Mouse (Mus musculus): ENCODE results near the gene Gm10577. TPM values are rescaled to one million over a fixed set of nuclear protein-coding genes. Genes with fewer than 3 reads are reported as not detected.

Gene Gm10577
- not detected in 2 replicates for polyA plus RNA-seq (2016; fragmentation: Nextera tagmentation; extraction: Ambion mirVana)

DNA sequence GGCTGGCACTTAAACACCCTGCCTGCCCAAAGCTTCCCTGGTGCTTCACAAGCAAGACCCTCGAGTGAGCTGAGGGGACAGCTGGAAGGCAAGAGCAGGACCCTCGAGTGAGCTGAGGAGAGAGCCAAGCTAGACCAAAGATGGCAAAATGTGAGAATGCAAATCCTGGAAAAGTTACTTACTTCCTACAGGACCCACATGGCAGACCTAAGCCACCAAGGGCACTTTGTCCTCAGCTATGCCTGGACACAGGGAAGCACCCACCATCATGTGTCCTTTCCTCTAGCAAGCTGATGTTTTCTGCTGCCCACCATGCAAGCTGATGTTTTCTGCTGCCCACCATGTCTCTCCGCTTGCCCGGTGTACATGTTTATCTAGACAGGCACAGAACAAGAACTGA lies at the start of gene Gm10577:
Gene Gm10577, minus strand, starts transcription at position 101 of the 400 bp plus-strand sequence.
- H3K9me3 ChIP-seq = peaks cover 12% of the 10 kb centered on the region
- H3K4me3 ChIP-seq = no peak within 1 kb of the TSS
- no peak for ATAC-seq (ENCODE audit: insufficient number of reproducible peaks, insufficient read depth, low FRiP score, low TSS enrichment)
- no peaks in the 10 kb centered on the region for H3K27me3 ChIP-seq
- no peaks in the 10 kb centered on the region for H3K4me1 ChIP-seq
- H3K36me3 ChIP-seq = no peaks in the 10 kb centered on the region
- no peak within 1 kb of the TSS for H3K9ac ChIP-seq
- WGBS = 80% methylated on average over 4 of the region's 4 CpGs
- H3K4me2 ChIP-seq (replicated peaks) = no peak within 1 kb of the TSS
- H3K27ac ChIP-seq = no peak within 1 kb of the TSS

DNA sequence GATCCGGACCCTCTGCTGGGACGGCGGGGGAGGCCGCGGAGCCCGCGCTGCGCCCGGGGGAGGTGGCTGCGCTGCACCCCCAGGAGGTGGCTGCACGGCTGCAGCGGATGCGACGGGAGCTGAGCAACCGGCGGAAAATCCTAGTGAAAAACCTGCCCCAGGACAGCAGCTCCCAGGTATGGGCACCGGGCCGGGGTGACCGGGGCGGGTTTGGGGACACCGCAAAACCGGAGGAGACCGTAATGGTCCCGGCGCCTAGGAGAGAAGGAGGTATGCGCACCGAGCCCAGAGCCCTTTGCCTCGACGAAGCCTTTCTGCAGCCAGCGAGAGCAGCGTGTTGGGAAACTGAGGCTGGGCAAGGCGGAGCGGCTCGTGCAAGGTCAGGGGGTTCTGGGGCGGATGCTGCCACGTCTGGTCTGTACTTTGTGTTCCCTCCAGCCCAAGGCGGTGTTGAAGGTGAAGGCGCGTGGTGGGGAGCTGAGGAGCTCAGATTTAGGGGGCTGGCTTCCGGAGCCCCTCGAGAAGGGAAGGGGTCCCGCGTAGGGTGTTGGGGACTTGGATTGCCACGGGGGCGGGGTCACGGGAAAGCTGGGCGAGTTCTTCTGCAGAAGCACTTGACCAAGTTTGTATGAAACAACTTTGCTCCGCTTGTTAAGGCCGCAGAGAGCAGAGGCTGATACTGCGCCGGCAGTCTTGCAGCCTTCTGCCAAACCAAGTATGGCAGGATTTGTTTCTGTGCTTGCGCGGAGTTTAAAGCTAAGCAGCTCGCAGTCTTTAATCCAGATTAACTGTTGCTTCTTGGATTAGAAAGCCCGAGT lies 48.9 kb upstream of the Gm10577 start:
- peak; percentile 65 for ATAC-seq (ENCODE audit: insufficient number of reproducible peaks, insufficient read depth, low FRiP score, low TSS enrichment)
- no peaks in the 10 kb centered on the region for H3K9me3 ChIP-seq
- H3K4me1 ChIP-seq = peaks cover 11% of the 10 kb centered on the region; the same call in 1 of the 2 replicates
- H3K27ac ChIP-seq = peak overlapping the region; percentile 65; the same call in 1 of the 2 replicates
- peak overlapping the region; percentile 80 for H3K4me3 ChIP-seq
- 1% methylated on average over 55 of the region's 55 CpGs for WGBS
- peak overlapping the region; percentile 84 for H3K9ac ChIP-seq
- H3K36me3 ChIP-seq = no peaks in the 10 kb centered on the region
- no peaks in the 10 kb centered on the region for H3K27me3 ChIP-seq
- H3K4me2 ChIP-seq (replicated peaks) = peak overlapping the region; percentile 70

DNA sequence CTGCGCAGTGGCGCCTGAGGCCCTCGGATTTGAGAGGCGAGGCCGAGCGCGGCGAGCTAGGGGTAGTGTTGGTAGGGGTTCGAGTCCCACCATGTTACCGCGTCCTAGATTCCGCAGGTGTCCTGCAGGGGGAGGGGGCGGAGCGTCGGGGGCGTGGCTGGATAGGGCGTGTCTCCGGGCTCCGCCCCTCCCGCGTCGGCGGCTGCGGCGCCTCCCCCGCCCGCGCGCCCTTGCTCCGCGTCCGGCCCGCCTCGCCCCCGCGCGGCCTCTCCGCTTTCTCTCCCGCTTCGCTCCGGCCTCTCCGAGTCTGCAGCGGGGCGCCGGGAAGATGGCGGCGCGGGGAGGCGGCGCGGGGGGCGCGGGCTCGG lies 48.3 kb upstream of the Gm10577 start, which contains the start of gene Raver2:
Gene Raver2, plus strand, starts transcription at position 198 of the 368 bp plus-strand sequence.
- Histone ChIP-seq H3K36me3 (no peaks in the 10 kb centered on the region), H3K27ac (peak within 1 kb of the TSS; percentile 65; the same call in 1 of the 2 replicates), H3K27me3 (no peaks in the 10 kb centered on the region), H3K4me1 (peaks cover 11% of the 10 kb centered on the region; the same call in 1 of the 2 replicates), H3K4me3 (peak within 1 kb of the TSS; percentile 80), H3K4me2 (replicated peaks) (peak within 1 kb of the TSS; percentile 70), H3K9ac (peak within 1 kb of the TSS; percentile 84), H3K9me3 (no peaks in the 10 kb centered on the region)
- peak; percentile 74; the same call in 1 of the 2 replicates for ATAC-seq (ENCODE audit: insufficient number of reproducible peaks, insufficient read depth, low FRiP score, low TSS enrichment)
- under 1% methylated on average over 53 of the region's 54 CpGs for WGBS

DNA sequence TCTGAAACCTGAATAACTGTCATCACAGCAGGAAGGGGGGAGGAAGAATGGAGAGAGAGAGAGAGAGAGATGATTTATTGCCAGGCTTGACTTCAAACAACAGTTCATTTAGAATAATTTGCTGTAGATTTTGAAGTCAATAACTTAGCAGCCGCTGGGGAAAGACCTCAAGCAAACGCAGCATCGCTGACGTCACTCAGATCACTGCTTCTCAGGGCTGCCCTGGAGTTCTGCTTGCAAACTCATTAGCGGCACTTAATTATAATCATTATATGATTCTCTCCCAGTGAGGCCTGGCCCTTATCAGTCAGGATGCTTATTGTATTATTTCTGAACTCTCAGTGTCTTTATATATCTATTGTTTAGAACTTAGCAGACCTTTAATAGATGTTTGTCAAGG lies 45.9 kb upstream of the Gm10577 start:
- peaks cover 11% of the 10 kb centered on the region; the same call in 1 of the 2 replicates for H3K4me1 ChIP-seq
- no peak overlapping the region for H3K4me2 ChIP-seq (replicated peaks)
- no peaks in the 10 kb centered on the region for H3K27me3 ChIP-seq
- no peaks in the 10 kb centered on the region for H3K36me3 ChIP-seq
- H3K27ac ChIP-seq = no peak overlapping the region
- 61% methylated on average over 5 of the region's 5 CpGs for WGBS
- no peaks in the 10 kb centered on the region for H3K9me3 ChIP-seq
- no peak for ATAC-seq (ENCODE audit: insufficient number of reproducible peaks, insufficient read depth, low FRiP score, low TSS enrichment)
- no peak overlapping the region for H3K4me3 ChIP-seq
- H3K9ac ChIP-seq = no peak overlapping the region

DNA sequence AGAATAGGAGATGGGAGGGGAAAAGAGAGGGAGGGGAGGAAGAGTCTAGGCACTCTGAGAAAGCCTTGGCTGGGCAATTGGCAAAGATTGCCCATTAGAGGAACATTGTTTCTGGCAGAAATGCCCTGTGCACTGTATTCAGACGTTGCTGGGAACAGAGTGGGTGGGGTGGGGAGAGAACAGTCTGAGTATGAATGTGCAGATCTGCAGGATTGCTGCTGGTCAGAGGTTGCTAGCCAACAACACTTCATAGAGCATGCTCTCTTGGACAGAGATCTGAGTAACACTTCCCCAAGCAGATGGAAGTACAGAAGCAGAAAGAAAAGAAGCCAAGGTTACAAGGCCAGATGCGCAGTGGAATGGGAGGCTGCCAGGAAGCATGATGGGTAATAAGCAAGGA lies 41.6 kb upstream of the Gm10577 start:
- Histone ChIP-seq H3K27me3 (no peaks in the 10 kb centered on the region), H3K4me1 (no peaks in the 10 kb centered on the region), H3K36me3 (no peaks in the 10 kb centered on the region), H3K9me3 (no peaks in the 10 kb centered on the region), H3K27ac (no peak overlapping the region), H3K4me2 (replicated peaks) (no peak overlapping the region), H3K4me3 (no peak overlapping the region), H3K9ac (no peak overlapping the region)
- WGBS = 78% methylated on average over 2 of the region's 2 CpGs
- ATAC-seq (ENCODE audit: insufficient number of reproducible peaks, insufficient read depth, low FRiP score, low TSS enrichment) = no peak

DNA sequence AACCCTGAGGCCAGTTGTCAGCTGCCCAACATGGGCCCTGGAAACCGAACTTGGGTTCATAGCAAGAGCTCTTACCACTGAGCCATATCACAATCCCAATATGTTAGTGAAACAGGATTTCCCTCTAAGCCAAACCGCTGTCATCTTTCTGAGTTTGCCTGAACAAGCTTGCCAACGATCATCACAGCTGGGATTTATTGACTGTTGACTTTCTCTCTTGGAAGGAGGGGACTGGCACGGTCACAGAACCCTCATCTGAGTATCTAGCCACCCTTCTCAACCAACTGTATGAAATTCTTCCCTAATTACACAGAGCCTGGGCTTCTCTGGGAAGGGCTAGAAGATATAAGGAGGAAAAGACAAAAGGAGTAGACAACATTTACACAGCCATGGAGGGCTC lies 26.1 kb upstream of the Gm10577 start:
- Histone ChIP-seq H3K9me3 (no peaks in the 10 kb centered on the region), H3K27ac (no peak overlapping the region), H3K4me1 (no peaks in the 10 kb centered on the region), H3K4me2 (replicated peaks) (no peak overlapping the region), H3K36me3 (no peaks in the 10 kb centered on the region), H3K4me3 (no peak overlapping the region), H3K27me3 (no peaks in the 10 kb centered on the region), H3K9ac (no peak overlapping the region)
- no peak for ATAC-seq (ENCODE audit: insufficient number of reproducible peaks, insufficient read depth, low FRiP score, low TSS enrichment)
- 83% methylated on average over 4 of the region's 4 CpGs for WGBS

DNA sequence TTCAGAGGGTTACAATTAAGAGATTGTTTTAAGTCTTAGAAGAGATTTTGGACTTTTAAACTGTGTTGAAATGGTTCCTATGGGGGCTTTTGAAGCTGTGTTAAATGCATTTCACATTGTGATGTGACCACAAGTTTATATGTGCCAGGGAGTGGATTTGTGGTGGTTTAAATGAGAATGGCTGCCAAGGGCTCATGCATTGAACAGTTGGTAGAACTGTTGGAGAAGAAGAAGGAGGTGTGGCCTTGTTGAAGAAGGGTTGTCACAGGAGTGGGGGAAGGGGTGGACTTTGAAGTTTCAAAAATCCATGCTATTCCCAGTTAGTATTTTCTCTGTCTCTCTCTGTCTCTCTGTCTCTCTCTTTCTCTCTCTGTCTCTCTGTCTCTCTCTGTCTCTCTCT lies 23.7 kb upstream of the Gm10577 start:
- ATAC-seq (ENCODE audit: insufficient number of reproducible peaks, insufficient read depth, low FRiP score, low TSS enrichment) = no peak
- H3K36me3 ChIP-seq = no peaks in the 10 kb centered on the region

DNA sequence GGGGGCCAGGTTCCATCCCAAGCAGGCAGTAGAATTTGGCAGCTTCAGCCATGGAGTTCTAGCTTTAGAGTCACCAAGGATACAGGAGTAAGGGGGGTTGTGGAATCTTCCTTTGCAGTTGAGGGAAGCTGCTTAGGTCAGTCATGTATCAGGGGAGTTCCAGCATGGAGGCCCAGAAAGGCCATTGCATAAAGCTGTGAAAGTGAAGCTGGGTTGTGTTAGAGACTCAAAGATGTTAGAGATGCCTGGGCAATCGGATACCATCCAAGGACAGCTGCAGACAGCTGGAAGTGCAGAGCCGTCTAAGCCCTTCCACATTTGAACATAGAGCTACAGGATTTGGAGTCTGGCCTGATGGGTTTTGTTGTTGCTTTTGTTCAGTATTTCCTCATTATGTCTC lies 23.2 kb upstream of the Gm10577 start:
- Histone ChIP-seq H3K4me3 (no peak overlapping the region), H3K27ac (no peak overlapping the region), H3K27me3 (no peaks in the 10 kb centered on the region), H3K4me1 (no peaks in the 10 kb centered on the region), H3K9ac (no peak overlapping the region), H3K36me3 (no peaks in the 10 kb centered on the region), H3K4me2 (replicated peaks) (no peak overlapping the region), H3K9me3 (no peaks in the 10 kb centered on the region)
- WGBS = 85% methylated on average over 2 of the region's 2 CpGs
- no peak for ATAC-seq (ENCODE audit: insufficient number of reproducible peaks, insufficient read depth, low FRiP score, low TSS enrichment)

More for the DNA sequence above, 23.7 kb upstream of the Gm10577 start:
- Histone ChIP-seq H3K27me3 (no peaks in the 10 kb centered on the region), H3K4me1 (no peaks in the 10 kb centered on the region), H3K4me2 (replicated peaks) (no peak overlapping the region), H3K9me3 (no peaks in the 10 kb centered on the region), H3K27ac (no peak overlapping the region), H3K4me3 (no peak overlapping the region), H3K9ac (no peak overlapping the region)

DNA sequence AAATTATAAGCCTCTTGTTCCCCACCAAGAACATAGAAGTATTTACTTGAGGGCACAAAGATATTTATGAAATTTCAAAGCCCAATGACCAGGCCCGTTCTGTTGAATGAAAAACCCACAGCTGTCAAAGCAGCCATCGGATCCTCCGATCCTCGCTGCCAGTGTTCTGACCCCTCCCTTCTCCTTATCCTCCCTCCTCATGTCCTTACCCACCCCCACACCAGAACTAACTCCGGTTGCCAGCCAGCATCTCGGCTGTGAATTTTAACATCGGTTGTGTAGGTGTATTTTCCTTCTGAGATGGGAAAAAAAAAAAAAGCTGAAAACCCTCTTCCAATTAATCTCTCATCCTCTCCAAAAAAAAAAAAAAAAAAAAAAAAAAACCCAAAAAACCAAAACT lies 16.7 kb upstream of the Gm10577 start:
- Histone ChIP-seq H3K4me2 (replicated peaks) (no peak overlapping the region), H3K27me3 (no peaks in the 10 kb centered on the region), H3K36me3 (no peaks in the 10 kb centered on the region), H3K4me3 (no peak overlapping the region), H3K4me1 (no peaks in the 10 kb centered on the region), H3K27ac (no peak overlapping the region), H3K9me3 (no peaks in the 10 kb centered on the region), H3K9ac (no peak overlapping the region)
- ATAC-seq (ENCODE audit: insufficient number of reproducible peaks, insufficient read depth, low FRiP score, low TSS enrichment) = no peak
- 69% methylated on average over 7 of the region's 7 CpGs for WGBS

DNA sequence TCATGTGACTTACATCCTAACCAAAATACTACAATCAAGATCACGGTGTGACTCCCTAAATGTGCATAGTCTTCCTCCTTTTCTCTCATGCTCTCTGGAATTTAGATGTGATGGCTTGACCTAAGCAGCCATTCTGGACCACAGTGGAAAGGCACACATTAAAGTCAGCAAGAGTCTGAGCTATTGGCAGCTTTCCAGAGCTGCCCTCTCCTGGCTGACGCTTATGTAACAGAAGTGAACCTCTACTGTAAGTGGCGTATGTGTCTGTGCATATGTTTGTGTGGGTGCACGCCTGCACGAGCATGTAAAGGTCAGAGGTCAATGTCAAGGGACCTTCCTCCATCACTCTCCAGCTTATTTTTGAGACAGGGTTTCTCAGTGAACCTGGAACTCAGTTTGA lies 14.6 kb upstream of the Gm10577 start:
- Histone ChIP-seq H3K4me2 (replicated peaks) (no peak overlapping the region), H3K9me3 (no peaks in the 10 kb centered on the region), H3K4me3 (no peak overlapping the region), H3K9ac (no peak overlapping the region), H3K4me1 (no peaks in the 10 kb centered on the region), H3K27ac (no peak overlapping the region), H3K36me3 (no peaks in the 10 kb centered on the region), H3K27me3 (no peaks in the 10 kb centered on the region)
- WGBS = 79% methylated on average over 5 of the region's 5 CpGs
- no peak for ATAC-seq (ENCODE audit: insufficient number of reproducible peaks, insufficient read depth, low FRiP score, low TSS enrichment)

DNA sequence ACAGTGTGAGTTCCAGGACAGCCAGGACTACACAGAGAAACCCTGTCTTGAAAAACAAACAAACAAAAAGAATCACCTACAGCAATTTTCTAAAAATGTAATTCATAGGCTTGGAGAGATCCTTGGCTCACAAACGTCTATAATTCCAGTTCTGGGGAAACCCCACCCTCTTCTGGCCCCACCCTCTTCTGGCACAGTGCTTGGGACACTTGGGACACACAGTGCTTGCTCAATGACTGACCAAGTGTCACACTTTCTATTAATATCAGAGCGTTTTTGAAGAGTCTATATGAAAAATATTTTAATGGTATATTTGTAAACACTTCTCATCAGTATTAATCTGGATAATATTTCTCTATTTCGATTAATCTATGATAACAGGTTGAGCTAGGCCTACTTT lies 12.6 kb upstream of the Gm10577 start:
- Histone ChIP-seq H3K4me2 (replicated peaks) (no peak overlapping the region), H3K4me3 (no peak overlapping the region), H3K27ac (no peak overlapping the region), H3K4me1 (no peaks in the 10 kb centered on the region), H3K36me3 (no peaks in the 10 kb centered on the region), H3K9ac (no peak overlapping the region), H3K9me3 (no peaks in the 10 kb centered on the region), H3K27me3 (no peaks in the 10 kb centered on the region)
- 74% methylated on average over 3 of the region's 3 CpGs for WGBS
- ATAC-seq (ENCODE audit: insufficient number of reproducible peaks, insufficient read depth, low FRiP score, low TSS enrichment) = no peak

DNA sequence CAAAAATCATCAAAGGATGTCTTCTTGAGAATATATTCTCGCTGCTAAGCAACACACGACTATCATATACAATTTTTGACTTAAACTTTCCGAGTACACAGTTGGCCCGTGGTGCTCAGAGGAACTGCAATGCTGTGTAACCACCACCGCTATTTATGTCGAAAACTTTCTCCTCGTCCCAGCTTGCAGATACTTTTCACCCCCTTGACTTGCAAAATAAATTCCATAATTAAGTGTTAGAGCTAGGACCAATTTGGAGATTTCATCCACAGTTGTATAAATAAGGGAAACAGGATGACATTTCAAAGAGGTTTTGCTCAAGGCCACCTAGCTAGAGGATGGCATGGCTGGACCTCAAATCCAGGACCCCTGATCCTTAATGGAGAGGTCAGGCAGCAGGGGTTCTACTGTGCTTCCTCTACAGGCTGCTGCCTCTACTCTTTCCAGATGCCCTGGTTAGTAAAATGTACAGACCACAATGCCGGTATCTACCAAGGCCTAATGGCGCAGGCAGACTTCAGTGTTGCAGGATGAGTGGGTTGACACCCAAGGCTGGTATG lies 7.4 kb upstream of the Gm10577 start:
- H3K9me3 ChIP-seq = peaks cover 5% of the 10 kb centered on the region
- WGBS = 83% methylated on average over 9 of the region's 9 CpGs
- no peaks in the 10 kb centered on the region for H3K4me1 ChIP-seq
- no peaks in the 10 kb centered on the region for H3K27me3 ChIP-seq
- no peak overlapping the region for H3K9ac ChIP-seq
- H3K36me3 ChIP-seq = no peaks in the 10 kb centered on the region
- ATAC-seq (ENCODE audit: insufficient number of reproducible peaks, insufficient read depth, low FRiP score, low TSS enrichment) = no peak
- H3K27ac ChIP-seq = no peak overlapping the region
- no peak overlapping the region for H3K4me2 ChIP-seq (replicated peaks)
- no peak overlapping the region for H3K4me3 ChIP-seq

All from embryonic facial prominence, embryonic 12.5 days (tissue).